Mouse (Mus musculus) limb, embryonic 11.5 days (tissue): ENCODE data around the gene Nemp2. TPM values are rescaled to one million over a fixed set of nuclear protein-coding genes. Genes with fewer than 3 reads are reported as not detected.

Experiments used
- ATAC-seq: fragments of 200-750 bp; cut with Nextera tagmentation; 2 replicates; pipeline ENCODE4 v1.8.0; 2017; ENCODE audit warnings: low read depth; ENCODE audit not compliant: insufficient number of reproducible peaks, low FRiP score, low TSS enrichment
- DNase-seq: peaks from one replicate; pipeline ENCODE4 v3.0.0-alpha.2; 2015; ENCODE audit warnings: low spot score
- H3K27ac ChIP-seq: fragments of 300-500 bp; sonication (generic); replicated peaks from 2 replicates; pipeline ENCODE4 v1.5.1; 2014; ENCODE audit warnings: low read depth, mild to moderate bottlenecking, low read length
- H3K27me3 ChIP-seq: fragments of 300-500 bp; sonication (generic); 2 replicates; pipeline ENCODE4 v1.6.1; 2014; ENCODE audit warnings: mild to moderate bottlenecking, low read length, mixed read lengths; ENCODE audit not compliant: control insufficient read depth, insufficient read depth
- H3K36me3 ChIP-seq: fragments of 300-500 bp; sonication (generic); 2 replicates; pipeline ENCODE4 v1.6.1; 2014; ENCODE audit warnings: mild to moderate bottlenecking, low read length, moderate library complexity, mixed read lengths; ENCODE audit not compliant: control insufficient read depth, insufficient read depth
- H3K4me1 ChIP-seq: fragments of 300-500 bp; sonication (generic); 2 replicates; pipeline ENCODE4 v1.6.1; 2014; ENCODE audit warnings: low read length, mixed read lengths; ENCODE audit not compliant: control insufficient read depth, insufficient read depth
- H3K4me2 ChIP-seq: fragments of 300-500 bp; sonication (generic); 2 replicates; pipeline ENCODE4 v1.6.1; 2014; ENCODE audit warnings: low read depth, mild to moderate bottlenecking, moderate library complexity; ENCODE audit not compliant: severe bottlenecking
- H3K4me3 ChIP-seq: fragments of 300-500 bp; sonication (generic); 2 replicates; pipeline ENCODE4 v1.5.1; 2014; ENCODE audit warnings: low read depth, low read length
- H3K9ac ChIP-seq: fragments of 300-500 bp; sonication (generic); 2 replicates; pipeline ENCODE4 v1.6.1; 2014; ENCODE audit warnings: mild to moderate bottlenecking, low read length
- H3K9me3 ChIP-seq: fragments of 300-500 bp; sonication (generic); 2 replicates; pipeline ENCODE4 v1.6.1; 2016; ENCODE audit warnings: low read length; ENCODE audit not compliant: control insufficient read depth
- WGBS: fragments of 180-500 bp; shearing (Covaris S2); extraction: QIAGEN DNeasy Blood & Tissue Kit; methylation state at CpG from one replicate; pipeline ENCODE4 v1.1.7; 2014; 5-methylcytosine and 5-hydroxymethylcytosine counted together
- polyA plus RNA-seq: library from polyadenylated mRNA; unstranded; fragments of >200 nt; fragmentation: Nextera tagmentation; extraction: Ambion mirVana; gene quantifications from 2 replicates; pipeline ENCODE4 v1.2.1, GENCODE M21; 2014

The Nemp2 gene
- polyA plus RNA-seq, 1 experiment from 2014 or later = 13.3 TPM

DNA sequence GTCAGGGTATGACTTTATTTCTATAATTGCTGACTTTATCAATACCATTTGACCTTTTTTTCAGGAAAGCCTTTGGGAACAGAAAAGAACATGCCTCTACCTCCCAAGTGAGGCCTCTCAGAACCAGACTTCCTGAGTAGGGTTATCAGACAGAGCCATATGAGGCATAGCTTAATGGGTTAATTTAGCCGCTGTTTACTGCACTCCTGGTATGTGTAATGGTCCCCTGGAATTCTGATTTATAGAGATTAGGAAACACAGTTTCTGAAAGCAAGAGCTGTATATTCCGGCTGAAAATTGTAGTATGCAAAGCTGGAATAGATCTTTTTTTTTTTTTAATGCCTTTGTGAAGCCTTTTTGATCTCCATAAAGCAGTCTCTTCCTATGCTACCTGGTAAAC lies 29.8 kb downstream of the Nemp2 start:
- DNase-seq (no peak), ATAC-seq (no peak; the same call in 1 of the 2 replicates)
- Histone ChIP-seq H3K4me1 (no peaks in the 10 kb centered on the region), H3K9ac (no peak overlapping the region), H3K27me3 (no peaks in the 10 kb centered on the region), H3K27ac (no peak overlapping the region), H3K36me3 (no peaks in the 10 kb centered on the region), H3K4me2 (no peak overlapping the region), H3K9me3 (no peaks in the 10 kb centered on the region), H3K4me3 (no peak overlapping the region)
- 39% methylated on average over 2 of the region's 2 CpGs for WGBS

DNA sequence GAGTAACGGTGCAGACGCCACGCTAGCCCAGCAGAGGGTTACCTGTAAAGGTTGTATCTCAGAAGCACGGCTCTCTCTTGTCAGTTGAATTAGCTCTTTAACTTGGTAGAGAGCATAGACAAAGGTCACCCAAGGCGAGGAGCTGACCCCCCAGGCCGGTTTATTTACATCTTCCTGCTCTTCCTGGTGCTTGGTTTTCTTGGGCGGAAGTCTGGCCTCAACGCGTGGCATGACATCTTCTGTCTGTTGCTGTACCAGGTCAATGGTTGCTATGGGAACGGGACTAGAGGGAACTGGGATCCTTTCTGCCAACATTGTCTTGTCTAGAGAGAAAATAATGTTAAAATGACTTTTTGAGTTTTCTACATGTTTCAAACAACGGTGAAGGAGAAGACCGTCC lies 30.3 kb downstream of the Nemp2 start:
- DNase-seq = no peak
- no peak for ATAC-seq
- 80% methylated on average over 12 of the region's 12 CpGs for WGBS
- H3K27me3 ChIP-seq = no peaks in the 10 kb centered on the region
- H3K4me1 ChIP-seq = no peaks in the 10 kb centered on the region
- 0 out of 2 replicates have a peak overlapping the region, but pooled peaks have one; percentile 8 for H3K27ac ChIP-seq
- no peaks in the 10 kb centered on the region for H3K9me3 ChIP-seq
- H3K4me3 ChIP-seq = no peak overlapping the region
- H3K36me3 ChIP-seq = no peaks in the 10 kb centered on the region
- no peak overlapping the region for H3K4me2 ChIP-seq
- no peak overlapping the region for H3K9ac ChIP-seq

DNA sequence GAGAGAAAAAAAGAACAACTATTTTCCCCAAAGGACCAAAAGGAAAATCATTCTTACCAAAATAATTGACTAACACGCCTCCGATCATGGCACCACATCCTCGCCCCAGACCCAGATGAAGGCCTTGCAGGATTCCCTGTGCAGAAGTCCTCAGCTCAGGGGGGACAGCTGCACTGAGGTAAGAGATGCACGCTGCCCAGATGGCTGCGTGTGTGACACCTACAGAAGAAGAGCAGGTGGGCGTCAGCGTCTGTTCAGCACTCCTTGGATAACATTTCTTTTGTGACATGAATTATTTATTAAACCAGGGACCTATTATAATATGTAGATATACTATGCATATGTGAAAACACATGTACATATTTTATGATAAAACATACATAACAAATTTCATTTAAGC lies 32.7 kb downstream of the Nemp2 start:
- Histone ChIP-seq H3K4me1 (no peaks in the 10 kb centered on the region), H3K36me3 (no peaks in the 10 kb centered on the region), H3K9me3 (no peaks in the 10 kb centered on the region), H3K4me3 (no peak overlapping the region), H3K27ac (no peak overlapping the region), H3K4me2 (no peak overlapping the region), H3K27me3 (no peaks in the 10 kb centered on the region), H3K9ac (no peak overlapping the region)
- WGBS = 93% methylated on average over 7 of the region's 7 CpGs
- ATAC-seq (no peak), DNase-seq (no peak)

DNA sequence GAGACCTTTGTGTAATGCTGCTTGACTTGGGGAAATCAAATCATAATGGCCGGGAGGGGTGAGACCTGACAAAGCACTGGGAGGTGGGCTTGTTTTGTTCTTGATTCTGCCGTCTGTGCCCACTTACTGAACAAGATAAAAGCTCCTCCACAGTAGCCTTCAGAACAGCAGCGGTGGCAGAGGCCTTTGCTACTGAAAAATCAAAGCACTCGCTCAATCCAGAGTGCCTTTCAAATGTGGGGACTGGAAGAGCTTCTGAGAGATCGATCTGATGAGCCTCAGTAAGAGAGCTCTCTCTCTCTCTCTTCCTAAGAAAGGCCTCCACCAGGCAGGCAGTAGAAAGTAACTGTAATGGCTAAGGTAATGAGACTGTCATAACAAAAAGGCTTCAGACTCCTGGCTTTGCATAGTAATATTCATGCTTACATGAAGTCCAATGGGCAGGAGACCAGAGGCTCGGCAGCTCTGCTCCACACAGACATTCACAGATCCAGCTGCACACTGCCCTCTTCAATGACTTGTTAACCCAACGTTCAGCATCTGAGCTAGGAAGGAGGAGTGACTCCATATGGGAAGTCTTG lies 38.3 kb downstream of the Nemp2 start:
- Histone ChIP-seq H3K4me2 (no peak overlapping the region), H3K9ac (no peak overlapping the region), H3K4me1 (no peaks in the 10 kb centered on the region), H3K4me3 (no peak overlapping the region), H3K36me3 (no peaks in the 10 kb centered on the region), H3K27me3 (no peaks in the 10 kb centered on the region), H3K9me3 (no peaks in the 10 kb centered on the region), H3K27ac (no peak overlapping the region)
- 53% methylated on average over 7 of the region's 7 CpGs for WGBS
- DNase-seq (no peak), ATAC-seq (no peak)

DNA sequence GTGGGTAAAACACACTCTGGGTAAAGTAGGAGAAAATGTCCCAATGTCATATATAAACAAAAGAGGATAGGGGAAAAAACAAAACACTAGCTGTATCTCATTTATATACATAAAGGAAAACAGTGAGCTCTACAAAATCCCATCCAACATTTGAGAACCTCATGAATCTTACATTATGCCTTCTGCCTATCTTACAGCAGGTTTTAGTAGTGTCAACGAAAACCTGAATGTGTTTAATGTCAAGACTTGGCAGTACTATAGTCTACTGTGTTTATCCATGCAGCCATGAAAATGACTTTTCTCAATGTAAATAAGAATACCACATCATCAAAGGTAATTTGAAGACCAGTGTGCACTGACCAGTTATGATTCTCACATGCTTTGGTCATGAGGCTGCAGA lies 39.4 kb downstream of the Nemp2 start:
- H3K36me3 ChIP-seq = no peaks in the 10 kb centered on the region
- no peaks in the 10 kb centered on the region for H3K4me1 ChIP-seq
- H3K27me3 ChIP-seq = no peaks in the 10 kb centered on the region
- no peak overlapping the region for H3K4me3 ChIP-seq
- H3K4me2 ChIP-seq = no peak overlapping the region
- DNase-seq = no peak
- 91% methylated on average over 1 of the region's 1 CpGs for WGBS
- no peak for ATAC-seq
- H3K27ac ChIP-seq = no peak overlapping the region
- H3K9ac ChIP-seq = no peak overlapping the region
- no peaks in the 10 kb centered on the region for H3K9me3 ChIP-seq

DNA sequence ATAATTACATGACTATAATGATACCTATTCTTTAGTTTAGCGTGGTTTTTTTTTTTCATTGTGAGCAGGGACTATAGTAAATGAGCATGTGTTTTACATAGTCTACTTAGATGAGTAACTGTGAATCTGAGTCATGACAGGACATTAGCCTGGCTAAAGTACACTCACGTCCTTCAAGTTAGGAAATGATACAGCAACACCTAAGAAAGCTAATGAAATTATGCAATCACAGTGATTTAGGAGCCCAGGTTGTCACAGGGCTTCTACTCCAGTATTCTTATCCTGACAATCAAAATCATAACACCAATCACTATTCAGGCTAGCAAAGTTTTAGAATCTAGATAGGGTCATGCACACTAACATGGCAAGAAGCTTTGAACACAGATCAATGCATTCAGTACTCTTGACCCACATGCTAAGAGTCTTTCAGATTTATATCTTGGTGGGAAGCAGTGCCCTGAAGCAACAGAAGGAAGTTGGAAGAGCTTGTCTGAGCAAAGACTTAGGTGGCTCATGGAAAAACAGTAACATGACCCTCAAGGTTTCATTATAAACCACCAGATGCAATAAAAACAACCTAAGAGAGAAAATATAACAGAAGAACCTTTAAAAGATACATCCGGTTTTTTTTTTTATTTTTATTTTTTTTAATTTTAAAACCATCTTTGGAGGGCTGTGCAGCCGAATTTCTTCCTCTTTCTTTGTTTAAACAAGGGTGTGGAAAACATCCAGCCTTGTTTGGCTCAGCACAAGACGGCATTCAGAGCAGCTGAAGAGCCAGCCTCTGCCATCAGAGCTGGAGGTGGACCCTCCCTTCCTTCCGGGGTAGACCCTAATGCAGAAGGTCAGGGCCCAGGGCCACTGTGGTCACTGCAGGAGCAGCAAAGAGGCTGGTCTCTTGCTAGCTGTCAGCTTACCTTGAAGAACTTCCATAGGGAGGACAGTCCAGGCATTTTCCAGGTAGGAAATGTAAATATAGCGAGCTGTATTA lies 45.4 kb downstream of the Nemp2 start:
- no peaks in the 10 kb centered on the region for H3K4me1 ChIP-seq
- no peak overlapping the region for H3K4me2 ChIP-seq
- H3K36me3 ChIP-seq = no peaks in the 10 kb centered on the region
- H3K27ac ChIP-seq = no peak overlapping the region
- H3K27me3 ChIP-seq = no peaks in the 10 kb centered on the region
- ATAC-seq (no peak), DNase-seq (no peak)
- H3K4me3 ChIP-seq = no peak overlapping the region
- H3K9me3 ChIP-seq = no peaks in the 10 kb centered on the region
- 70% methylated on average over 7 of the region's 7 CpGs for WGBS
- no peak overlapping the region for H3K9ac ChIP-seq

DNA sequence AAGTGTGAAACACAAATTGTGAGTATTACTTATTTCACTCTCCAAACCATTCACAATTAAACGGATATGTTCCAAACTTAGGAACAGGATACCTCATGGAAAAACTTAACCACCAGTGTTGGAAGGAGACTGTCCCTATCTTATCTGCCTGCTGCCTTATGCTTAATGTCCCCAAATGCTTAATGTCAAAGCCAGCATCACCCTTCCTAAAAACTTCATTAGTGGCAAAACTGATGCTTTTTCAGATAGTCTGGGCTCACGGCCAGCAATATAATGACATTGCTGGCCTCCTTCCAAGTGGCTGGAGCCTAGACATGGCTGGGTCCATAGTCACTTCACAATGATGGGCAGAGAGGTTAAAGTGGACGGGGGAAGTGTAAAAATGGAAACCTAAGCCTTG lies 46.1 kb downstream of the Nemp2 start:
- Histone ChIP-seq H3K9me3 (no peaks in the 10 kb centered on the region), H3K4me1 (no peaks in the 10 kb centered on the region), H3K9ac (no peak overlapping the region), H3K27ac (no peak overlapping the region), H3K4me2 (no peak overlapping the region), H3K27me3 (no peaks in the 10 kb centered on the region), H3K36me3 (no peaks in the 10 kb centered on the region), H3K4me3 (no peak overlapping the region)
- 82% methylated on average over 3 of the region's 3 CpGs for WGBS
- ATAC-seq = no peak
- DNase-seq = no peak

DNA sequence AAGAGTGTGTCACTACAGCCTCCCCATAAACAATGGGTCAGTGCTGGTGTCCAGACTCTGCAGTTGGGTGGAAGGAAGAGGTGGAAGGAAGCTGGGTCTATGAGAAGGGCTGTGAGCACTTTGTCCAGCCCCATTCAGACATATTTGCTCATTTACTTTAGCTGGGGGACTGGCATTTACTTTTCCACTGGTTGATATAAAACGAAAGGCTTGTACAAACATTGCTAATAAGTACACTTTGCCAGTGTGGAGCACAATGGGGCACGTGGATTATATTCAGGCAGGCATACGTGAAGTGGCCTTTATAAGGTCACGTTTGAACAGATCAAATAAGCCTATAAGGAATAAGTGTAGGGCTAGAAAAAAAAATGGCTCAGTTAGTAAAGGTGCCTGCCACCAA lies 53.0 kb downstream of the Nemp2 start:
- Histone ChIP-seq H3K36me3 (no peaks in the 10 kb centered on the region), H3K9me3 (no peaks in the 10 kb centered on the region), H3K27ac (no peak overlapping the region), H3K27me3 (no peaks in the 10 kb centered on the region), H3K4me1 (no peaks in the 10 kb centered on the region), H3K4me2 (no peak overlapping the region), H3K9ac (no peak overlapping the region), H3K4me3 (no peak overlapping the region)
- DNase-seq (no peak), ATAC-seq (no peak)
- WGBS = 87% methylated on average over 4 of the region's 4 CpGs
